Mouse (Mus musculus): ENCODE measurements around the gene Aass. TPM values are rescaled to one million over a fixed set of nuclear protein-coding genes. Genes with fewer than 3 reads are reported as not detected.

The Aass gene
- 0.20 and 0.48 TPM in 2 replicates for polyA plus RNA-seq (2012; rRNA removed)

GRCm38 (mm10) chr6:23132573-23133181, at the start of gene Aass:
Gene Aass (minus strand): TSS chr6:23132986.

Other genes starting within 250 kb of the Aass start
- 0.03 TPM in 1 of 2 replicates, not detected in the other for gene Fezf1, start 115.4 kb upstream of the Aass start, polyA plus RNA-seq (2012; rRNA removed)